Mouse (Mus musculus) liver, postnatal 0 days (tissue): ENCODE data around the gene Add3. TPM values are rescaled to one million over a fixed set of nuclear protein-coding genes. Genes with fewer than 3 reads are reported as not detected.

Experiments
- ATAC-seq: fragments of 200-750 bp; cut with Nextera tagmentation; 2 replicates; pipeline ENCODE4 v1.8.0; 2017; ENCODE audit warnings: mild to moderate bottlenecking, moderate library complexity
- DNase-seq: peaks from one replicate; pipeline ENCODE4 v3.0.0-alpha.2; 2016
- H3K27ac ChIP-seq: fragments of 300-500 bp; sonication (generic); 2 replicates; pipeline ENCODE4 v1.5.1; 2014; ENCODE audit warnings: antibody characterized with exemption, moderate library complexity, mild to moderate bottlenecking, low read depth
- H3K27me3 ChIP-seq: fragments of 300-500 bp; sonication (generic); 2 replicates; pipeline ENCODE4 v1.6.1; 2014; ENCODE audit warnings: low read length, control low read depth, mixed read lengths; ENCODE audit not compliant: insufficient read depth
- H3K36me3 ChIP-seq: fragments of 300-500 bp; sonication (generic); replicated peaks from 2 replicates; pipeline ENCODE4 v1.6.1; 2014; ENCODE audit warnings: mild to moderate bottlenecking, control low read depth, low read length, moderate library complexity, mixed read lengths; ENCODE audit not compliant: insufficient read depth
- H3K4me1 ChIP-seq: fragments of 300-500 bp; sonication (generic); 2 replicates; pipeline ENCODE4 v1.6.1; 2014; ENCODE audit warnings: antibody characterized with exemption, mild to moderate bottlenecking, control low read depth; ENCODE audit not compliant: insufficient read depth
- H3K4me2 ChIP-seq: fragments of 300-500 bp; sonication (generic); 2 replicates; pipeline ENCODE4 v1.6.1; 2014; ENCODE audit warnings: low read depth, mild to moderate bottlenecking, low read length, moderate library complexity, mixed read lengths
- H3K4me3 ChIP-seq: fragments of 300-500 bp; sonication (generic); 2 replicates; pipeline ENCODE4 v1.5.1; 2014; ENCODE audit warnings: low read depth, low read length
- H3K9ac ChIP-seq: fragments of 300-500 bp; sonication (generic); replicated peaks from 2 replicates; pipeline ENCODE4 v1.6.1; 2014; ENCODE audit warnings: mild to moderate bottlenecking, moderate library complexity
- H3K9me3 ChIP-seq: fragments of 300-500 bp; sonication (generic); 2 replicates; pipeline ENCODE4 v1.6.1; 2016; ENCODE audit warnings: mild to moderate bottlenecking, control low read depth, low read length, mixed read lengths
- CTCF ChIP-seq: sonication (generic); IDR thresholded peaks from 2 replicates; pipeline ENCODE4 v1.5.1; 2016; ENCODE audit warnings: antibody characterized with exemption, low read depth
- EP300 ChIP-seq: IDR thresholded peaks from 2 replicates; pipeline ENCODE4 v1.6.1; 2016; ENCODE audit warnings: antibody characterized with exemption, low read depth, mild to moderate bottlenecking
- WGBS: fragments of 180-500 bp; shearing (Covaris S2); extraction: QIAGEN DNeasy Blood & Tissue Kit; methylation state at CpG from one replicate; pipeline ENCODE4 v1.1.7; 2014; ENCODE audit not compliant: insufficient replicate concordance; 5-methylcytosine and 5-hydroxymethylcytosine counted together
- polyA plus RNA-seq: library from polyadenylated mRNA; unstranded; fragments of >200 nt; fragmentation: Nextera tagmentation; extraction: Ambion mirVana; gene quantifications from 2 replicates; pipeline ENCODE4 v1.2.1, GENCODE M21; 2015

Gene Add3
- polyA plus RNA-seq, 1 experiment from 2014 or later, result 21.4 TPM

- ATAC-seq, result no peak
- no peaks in the 10 kb centered on the region for H3K9me3 ChIP-seq
- DNase-seq, result no peak
These were observed 12.2 kb downstream of the Add3 start for GRCm38 (mm10) chr19:53152451-53152850.

GRCm38 (mm10) chr19:53153096-53153495 lies 12.9 kb downstream of the Add3 start:
- ATAC-seq (no peak), DNase-seq (no peak)
- TF ChIP-seq EP300 (no peak), CTCF (no peak)
- H3K4me3 ChIP-seq, result no peak overlapping the region
- no peak overlapping the region for H3K9ac ChIP-seq
- no peak overlapping the region for H3K4me2 ChIP-seq
- no peaks in the 10 kb centered on the region for H3K9me3 ChIP-seq
- no peak overlapping the region for H3K27ac ChIP-seq
- H3K27me3 ChIP-seq, result no peaks in the 10 kb centered on the region
- H3K4me1 ChIP-seq, result peaks cover 9% of the 10 kb centered on the region
- no peaks in the 10 kb centered on the region for H3K36me3 ChIP-seq
- 33% methylated on average over 4 of the region's 4 CpGs for WGBS

More at GRCm38 (mm10) chr19:53152451-53152850, 12.2 kb downstream of the Add3 start:
- no peak overlapping the region for H3K4me2 ChIP-seq
- 71% methylated on average over 4 of the region's 4 CpGs for WGBS
- H3K4me3 ChIP-seq, result no peak overlapping the region
- peaks cover 9% of the 10 kb centered on the region for H3K4me1 ChIP-seq
- H3K36me3 ChIP-seq, result no peaks in the 10 kb centered on the region
- no peak overlapping the region for H3K9ac ChIP-seq
- H3K27ac ChIP-seq, result no peak overlapping the region
- H3K27me3 ChIP-seq, result no peaks in the 10 kb centered on the region
- TF ChIP-seq EP300, result no peak
- TF ChIP-seq CTCF, result no peak

GRCm38 (mm10) chr19:53154156-53154555 lies 13.9 kb downstream of the Add3 start:
- H3K9me3 ChIP-seq, result no peaks in the 10 kb centered on the region
- no peaks in the 10 kb centered on the region for H3K27me3 ChIP-seq
- H3K4me3 ChIP-seq, result no peak overlapping the region
- no peaks in the 10 kb centered on the region for H3K36me3 ChIP-seq
- ATAC-seq (no peak), DNase-seq (no peak)
- no peak overlapping the region for H3K4me2 ChIP-seq
- WGBS, result 63% methylated on average over 3 of the region's 3 CpGs
- H3K4me1 ChIP-seq, result peaks cover 7% of the 10 kb centered on the region
- no peak overlapping the region for H3K27ac ChIP-seq
- TF ChIP-seq CTCF (no peak), EP300 (no peak)
- no peak overlapping the region for H3K9ac ChIP-seq

GRCm38 (mm10) chr19:53156361-53156760 lies 16.1 kb downstream of the Add3 start:
- WGBS, result 70% methylated on average over 3 of the region's 3 CpGs
- Histone ChIP-seq H3K27ac (no peak overlapping the region), H3K4me3 (no peak overlapping the region), H3K36me3 (no peaks in the 10 kb centered on the region), H3K4me1 (peaks cover 7% of the 10 kb centered on the region), H3K9ac (no peak overlapping the region), H3K9me3 (no peaks in the 10 kb centered on the region), H3K27me3 (no peaks in the 10 kb centered on the region), H3K4me2 (no peak overlapping the region)
- no peak for DNase-seq
- no peak for ATAC-seq
- TF ChIP-seq EP300, result no peak
- no peak for TF ChIP-seq CTCF

GRCm38 (mm10) chr19:53157176-53157575 lies 16.9 kb downstream of the Add3 start:
- ATAC-seq, result no peak
- no peak for TF ChIP-seq EP300
- TF ChIP-seq CTCF, result no peak
- no peaks in the 10 kb centered on the region for H3K27me3 ChIP-seq
- no peaks in the 10 kb centered on the region for H3K9me3 ChIP-seq
- no peak overlapping the region for H3K27ac ChIP-seq
- 53% methylated on average over 5 of the region's 5 CpGs for WGBS
- H3K4me2 ChIP-seq, result no peak overlapping the region
- no peaks in the 10 kb centered on the region for H3K36me3 ChIP-seq
- peaks cover 4% of the 10 kb centered on the region for H3K4me1 ChIP-seq
- H3K9ac ChIP-seq, result no peak overlapping the region
- DNase-seq, result no peak
- no peak overlapping the region for H3K4me3 ChIP-seq

GRCm38 (mm10) chr19:53159351-53159750 lies 19.1 kb downstream of the Add3 start:
- no peak for TF ChIP-seq EP300
- TF ChIP-seq CTCF, result no peak
- Histone ChIP-seq H3K27me3 (no peaks in the 10 kb centered on the region), H3K4me2 (no peak overlapping the region), H3K27ac (no peak overlapping the region), H3K36me3 (no peaks in the 10 kb centered on the region), H3K4me1 (peaks cover 9% of the 10 kb centered on the region), H3K4me3 (no peak overlapping the region), H3K9ac (no peak overlapping the region), H3K9me3 (no peaks in the 10 kb centered on the region)
- WGBS, result 75% methylated on average over 7 of the region's 7 CpGs
- DNase-seq (no peak), ATAC-seq (no peak)

- Histone ChIP-seq H3K9me3 (no peaks in the 10 kb centered on the region), H3K36me3 (no peaks in the 10 kb centered on the region), H3K4me3 (no peak overlapping the region), H3K27me3 (no peaks in the 10 kb centered on the region), H3K4me1 (peaks cover 17% of the 10 kb centered on the region), H3K9ac (no peak overlapping the region), H3K27ac (peak overlapping the region; percentile 16; the same call in 1 of the 2 replicates), H3K4me2 (peak overlapping the region; percentile 38)
- DNase-seq (no peak), ATAC-seq (no peak)
- WGBS, result 52% methylated on average over 6 of the region's 6 CpGs
- TF ChIP-seq CTCF, result no peak
- no peak for TF ChIP-seq EP300
These were observed 22.7 kb downstream of the Add3 start for GRCm38 (mm10) chr19:53162927-53163326.
